Mouse (Mus musculus): ENCODE data around the gene Tcea2. TPM values are rescaled to one million over a fixed set of nuclear protein-coding genes. Genes with fewer than 3 reads are reported as not detected.

Gene Tcea2
- 1 to 10 TPM; 6.4 to 8.7 TPM for total RNA-seq (2021)
- long read RNA-seq, experiment 1, partial matches to known transcripts, result 1 of 4 reads
- long read RNA-seq, experiment 1, other reads (novel, unspliced or antisense), result 1 of 4 reads
- long read RNA-seq, experiment 2, partial matches to known transcripts, result 0 of 7 reads
- long read RNA-seq, experiment 2, other reads (novel, unspliced or antisense), result 3 of 7 reads

GRCm38 (mm10) chr2:181679951-181680715 is at the start of gene Tcea2:
TSS of gene Tcea2 (plus strand) at chr2:181680310.
- DNase-seq, result peak; percentile 73 to 74
- intact Hi-C loops (cut with DNase I), result loop anchor here (2.0 to 10.0 kb wide), 3 partner anchors 35 to 285 kb away; no protein-coding TSS in a partner anchor

GRCm38 (mm10) chr2:181632624-181633023 is 47.5 kb upstream of the Tcea2 start:
- DNase-seq, result no peak
- intact Hi-C loops (cut with DNase I), result no loop called here

- DNase-seq, result no peak
- intact Hi-C loops (cut with DNase I), result no loop called here
Observed at GRCm38 (mm10) chr2:181635865-181636264, 44.2 kb upstream of the Tcea2 start.

GRCm38 (mm10) chr2:181644361-181644760 is 35.7 kb upstream of the Tcea2 start:
- intact Hi-C loops (cut with DNase I), result loop anchor here (2.0 kb wide), 1 partner anchor 34 kb away; no protein-coding TSS in a partner anchor
- peak; percentile 39 to 56 for DNase-seq

- intact Hi-C loops (cut with DNase I), result loop anchor here (2.0 kb wide), 1 partner anchor 33 kb away; no protein-coding TSS in a partner anchor
- DNase-seq, result no peak
Observed at GRCm38 (mm10) chr2:181645666-181646065, 34.4 kb upstream of the Tcea2 start.

- intact Hi-C loops (cut with DNase I), result no loop called here
Observed at GRCm38 (mm10) chr2:181646626-181647472, 33.3 kb upstream of the Tcea2 start.

GRCm38 (mm10) chr2:181648926-181649325 is 31.2 kb upstream of the Tcea2 start:
- intact Hi-C loops (cut with DNase I), result no loop called here
- no peak for DNase-seq

More at GRCm38 (mm10) chr2:181646626-181647472, 33.3 kb upstream of the Tcea2 start:
- DNase-seq, result no peak

- intact Hi-C loops (cut with DNase I), result no loop called here
- no peak for DNase-seq
Observed at GRCm38 (mm10) chr2:181653065-181653464, 27.0 kb upstream of the Tcea2 start.

GRCm38 (mm10) chr2:181653523-181653922 is 26.6 kb upstream of the Tcea2 start:
- no peak for DNase-seq
- intact Hi-C loops (cut with DNase I), result no loop called here

- intact Hi-C loops (cut with DNase I), result loop anchor here (5.0 kb wide), 1 partner anchor 34 kb away; no protein-coding TSS in a partner anchor
- DNase-seq, result no peak
Observed at GRCm38 (mm10) chr2:181656734-181657133, 23.4 kb upstream of the Tcea2 start, which contains the start of gene Gm29797. TSS of gene Gm29797 (plus strand) at chr2:181657034.

GRCm38 (mm10) chr2:181657441-181657840 is 22.7 kb upstream of the Tcea2 start:
- DNase-seq, result no peak
- intact Hi-C loops (cut with DNase I), result loop anchor here (5.0 kb wide), 1 partner anchor 35 kb away; no protein-coding TSS in a partner anchor

- DNase-seq, result no peak
- intact Hi-C loops (cut with DNase I), result loop anchor here (5.0 kb wide), 1 partner anchor 36 kb away; no protein-coding TSS in a partner anchor
Observed at GRCm38 (mm10) chr2:181658528-181658927, 21.6 kb upstream of the Tcea2 start.

- intact Hi-C loops (cut with DNase I), result loop anchor here (1.0 to 5.0 kb wide), 2 partner anchors 19 to 37 kb away; no protein-coding TSS in a partner anchor
- peak; percentile 72 to 78 for DNase-seq
Observed at GRCm38 (mm10) chr2:181658930-181659555, 21.1 kb upstream of the Tcea2 start.

- intact Hi-C loops (cut with DNase I), result loop anchor here (1.0 to 5.0 kb wide), 2 partner anchors 19 to 37 kb away; no protein-coding TSS in a partner anchor
- DNase-seq, result peak; percentile 90 to 91
Observed at GRCm38 (mm10) chr2:181659609-181660055, 20.5 kb upstream of the Tcea2 start.

- no peak for DNase-seq
- intact Hi-C loops (cut with DNase I), result no loop called here
Observed at GRCm38 (mm10) chr2:181662620-181663297, 17.4 kb upstream of the Tcea2 start.

- DNase-seq, result peak; percentile 77 to 78
- intact Hi-C loops (cut with DNase I), result no loop called here
Observed at GRCm38 (mm10) chr2:181663298-181663630, 16.8 kb upstream of the Tcea2 start.

GRCm38 (mm10) chr2:181670285-181670912 is 9.7 kb upstream of the Tcea2 start:
- intact Hi-C loops (cut with DNase I), result loop anchor here (10.0 kb wide), 1 partner anchor 276 kb away; no protein-coding TSS in a partner anchor
- peak in 1 of 2 experiments; percentile 36 for DNase-seq

- intact Hi-C loops (cut with DNase I), result loop anchor here (10.0 kb wide), 1 partner anchor 276 kb away; no protein-coding TSS in a partner anchor
- no peak for DNase-seq
Observed at GRCm38 (mm10) chr2:181670913-181671311, 9.2 kb upstream of the Tcea2 start.

GRCm38 (mm10) chr2:181671326-181671725 is 8.8 kb upstream of the Tcea2 start, which contains the start of gene Sox18:
TSS of gene Sox18 (minus strand) at chr2:181671640.
- intact Hi-C loops (cut with DNase I), result loop anchor here (10.0 kb wide), 1 partner anchor 277 kb away; no protein-coding TSS in a partner anchor

More at GRCm38 (mm10) chr2:181671326-181671725, 8.8 kb upstream of the Tcea2 start, which contains the start of gene Sox18:
- DNase-seq, result peak; percentile 73 to 80

Measured in heart, postnatal 14 days (tissue).